Mouse (Mus musculus) embryonic facial prominence, embryonic 12.5 days (tissue): Measurements from ENCODE around the gene Ptma. TPM values are rescaled to one million over a fixed set of nuclear protein-coding genes. Genes with fewer than 3 reads are reported as not detected.

Experiments used
- ATAC-seq: fragments of 200-750 bp; cut with Nextera tagmentation; 2 replicates; pipeline ENCODE4 v1.8.0; 2017; ENCODE audit not compliant: insufficient number of reproducible peaks, insufficient read depth, low FRiP score, low TSS enrichment
- H3K27ac ChIP-seq: fragments of 300-500 bp; sonication (generic); 2 replicates; pipeline ENCODE4 v1.5.1; 2016; ENCODE audit warnings: mild to moderate bottlenecking
- H3K27me3 ChIP-seq: fragments of 300-500 bp; sonication (generic); 2 replicates; pipeline ENCODE4 v1.6.1; 2016; ENCODE audit warnings: mild to moderate bottlenecking, moderate library complexity
- H3K36me3 ChIP-seq: fragments of 300-500 bp; sonication (generic); 2 replicates; pipeline ENCODE4 v1.6.1; 2016; ENCODE audit warnings: mild to moderate bottlenecking
- H3K4me1 ChIP-seq: fragments of 300-500 bp; sonication (generic); 2 replicates; pipeline ENCODE4 v1.6.1; 2016
- H3K4me2 ChIP-seq: fragments of 300-500 bp; sonication (generic); replicated peaks from 2 replicates; pipeline ENCODE4 v1.6.1; 2016; ENCODE audit warnings: mild to moderate bottlenecking, moderate library complexity
- H3K4me3 ChIP-seq: fragments of 300-500 bp; sonication (generic); 2 replicates; pipeline ENCODE4 v1.5.1; 2016; ENCODE audit warnings: mild to moderate bottlenecking
- H3K9ac ChIP-seq: fragments of 300-500 bp; sonication (generic); 2 replicates; pipeline ENCODE4 v1.6.1; 2016; ENCODE audit warnings: mild to moderate bottlenecking, moderate library complexity
- H3K9me3 ChIP-seq: fragments of 300-500 bp; sonication (generic); 2 replicates; pipeline ENCODE4 v1.6.1; 2016; ENCODE audit warnings: mild to moderate bottlenecking, moderate library complexity
- WGBS: fragments of 180-500 bp; shearing (Covaris S2); methylation state at CpG from one replicate; pipeline ENCODE4 v1.1.7; 2016; 5-methylcytosine and 5-hydroxymethylcytosine counted together
- polyA plus RNA-seq: library from polyadenylated mRNA; unstranded; fragments of >200 nt; fragmentation: Nextera tagmentation; extraction: Ambion mirVana; gene quantifications from 2 replicates; pipeline ENCODE4 v1.2.1, GENCODE M21; 2016

Gene Ptma
- polyA plus RNA-seq, 1 experiment from 2014 or later, result 3,315 TPM

DNA sequence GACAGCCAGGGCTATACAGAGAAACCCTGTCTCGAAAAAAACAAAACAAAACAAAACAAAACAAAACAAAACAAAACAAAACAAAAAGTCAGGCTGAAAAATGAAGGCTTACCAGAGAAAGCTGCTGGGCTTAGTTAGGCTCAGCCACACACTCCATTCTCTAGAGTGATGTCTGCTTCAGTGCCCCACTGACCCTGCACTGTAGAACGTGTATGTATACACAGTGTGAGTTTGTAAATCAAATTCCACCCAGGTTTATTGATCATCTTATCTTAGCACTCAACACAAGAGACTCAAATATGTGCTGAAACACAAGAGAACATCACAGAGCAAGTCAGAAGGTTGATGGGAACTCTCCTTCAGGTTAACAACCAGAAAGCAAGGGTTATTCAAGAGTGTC is 41.9 kb downstream of the Ptma start:
- no peaks in the 10 kb centered on the region for H3K27me3 ChIP-seq
- no peak overlapping the region for H3K4me2 ChIP-seq
- no peak overlapping the region for H3K27ac ChIP-seq
- no peak for ATAC-seq
- no peak overlapping the region for H3K4me3 ChIP-seq
- H3K9ac ChIP-seq, result no peak overlapping the region
- WGBS, result 80% methylated on average over 2 of the region's 2 CpGs
- peaks cover 11% of the 10 kb centered on the region for H3K36me3 ChIP-seq
- H3K9me3 ChIP-seq, result no peaks in the 10 kb centered on the region
- H3K4me1 ChIP-seq, result no peaks in the 10 kb centered on the region

DNA sequence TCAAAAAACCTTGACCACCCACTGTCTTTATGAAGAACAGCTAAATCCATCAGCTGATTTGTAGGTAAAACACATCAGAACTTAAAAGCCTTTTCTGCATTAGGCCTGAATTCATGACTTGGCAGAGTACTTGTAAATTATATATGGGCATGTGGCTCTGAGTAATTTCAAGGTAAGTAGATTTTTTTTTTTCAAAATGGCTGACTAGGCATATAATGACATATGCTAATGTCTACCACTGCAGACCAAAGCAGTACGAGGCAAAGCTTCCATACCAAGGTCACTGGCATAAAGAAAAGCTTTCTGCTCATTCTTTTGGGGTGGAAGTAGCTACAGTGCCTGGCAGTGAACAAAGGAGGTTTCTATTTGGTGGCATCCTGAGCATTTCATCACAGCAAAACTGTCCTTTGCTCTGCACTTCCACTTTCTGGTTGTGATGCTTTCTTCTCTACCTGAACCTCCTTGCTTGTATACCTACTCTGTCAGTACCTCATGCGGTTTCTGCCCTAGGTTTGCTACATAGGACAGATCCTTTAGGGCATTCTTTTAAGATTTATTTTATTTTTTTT is 42.9 kb downstream of the Ptma start:
- no peak overlapping the region for H3K4me3 ChIP-seq
- no peak overlapping the region for H3K27ac ChIP-seq
- H3K9ac ChIP-seq, result no peak overlapping the region
- H3K27me3 ChIP-seq, result no peaks in the 10 kb centered on the region
- ATAC-seq, result no peak
- H3K9me3 ChIP-seq, result no peaks in the 10 kb centered on the region
- 91% methylated on average over 2 of the region's 2 CpGs for WGBS
- H3K4me2 ChIP-seq, result no peak overlapping the region
- no peaks in the 10 kb centered on the region for H3K4me1 ChIP-seq
- H3K36me3 ChIP-seq, result peaks cover 2% of the 10 kb centered on the region; the same call in 1 of the 2 replicates

DNA sequence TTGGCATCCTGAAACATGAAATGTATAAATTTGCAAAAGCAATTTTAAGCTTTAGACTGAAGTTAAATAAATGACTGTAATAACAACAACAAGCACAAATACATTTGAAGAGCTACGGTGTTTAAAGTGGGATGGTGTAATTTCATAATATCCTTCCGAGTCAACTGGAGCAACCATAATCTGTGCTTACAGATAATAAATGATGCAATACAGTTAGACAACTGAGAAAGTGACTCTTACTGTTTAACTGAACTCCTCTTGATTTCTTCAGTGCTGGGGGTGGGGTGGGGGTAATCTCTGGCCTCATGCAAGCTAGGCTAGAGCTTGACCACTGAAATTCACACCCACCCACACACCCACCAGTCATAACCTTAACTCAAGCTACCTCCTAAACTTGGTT is 44.9 kb downstream of the Ptma start:
- 99% methylated on average over 2 of the region's 2 CpGs for WGBS

DNA sequence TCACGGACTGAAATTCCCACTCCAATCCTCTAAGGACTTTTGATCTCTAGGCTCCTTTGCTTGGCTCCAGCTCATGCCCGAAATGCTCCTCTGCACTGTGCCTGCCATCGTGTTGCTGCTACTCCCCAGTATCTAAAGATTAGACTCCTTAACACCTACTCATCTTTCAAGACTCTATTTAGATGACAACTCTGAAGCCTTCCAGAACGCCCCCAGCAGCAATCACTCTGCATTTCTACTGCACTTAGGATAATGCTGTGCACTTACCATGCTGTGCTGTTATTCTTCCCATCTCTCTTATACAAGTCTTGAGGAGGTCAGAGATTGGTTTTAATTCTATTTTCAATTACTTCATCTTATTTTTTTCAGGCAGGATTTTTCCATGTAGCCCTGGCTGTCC is 45.4 kb downstream of the Ptma start:
- Histone ChIP-seq H3K9ac (no peak overlapping the region), H3K27ac (no peak overlapping the region), H3K27me3 (no peaks in the 10 kb centered on the region), H3K4me1 (no peaks in the 10 kb centered on the region), H3K36me3 (peaks cover 2% of the 10 kb centered on the region; the same call in 1 of the 2 replicates), H3K9me3 (no peaks in the 10 kb centered on the region), H3K4me2 (no peak overlapping the region), H3K4me3 (no peak overlapping the region)
- WGBS, result 81% methylated on average over 4 of the region's 4 CpGs
- ATAC-seq, result no peak

More for the DNA sequence above, 44.9 kb downstream of the Ptma start:
- Histone ChIP-seq H3K27me3 (no peaks in the 10 kb centered on the region), H3K36me3 (peaks cover 2% of the 10 kb centered on the region; the same call in 1 of the 2 replicates), H3K4me2 (no peak overlapping the region), H3K4me3 (no peak overlapping the region), H3K9ac (no peak overlapping the region), H3K27ac (no peak overlapping the region), H3K9me3 (no peaks in the 10 kb centered on the region), H3K4me1 (no peaks in the 10 kb centered on the region)
- no peak for ATAC-seq

Other genes starting within 250 kb of the Ptma start
- gene B3gnt7, start 223.9 kb upstream of the Ptma start, polyA plus RNA-seq, result 6.1 and 6.6 TPM in 2 replicates
- gene Ncl, start 167.3 kb upstream of the Ptma start, polyA plus RNA-seq, result 414 and 475 TPM in 2 replicates
- not detected in 2 replicates for gene Nmur1, start 100.5 kb upstream of the Ptma start, polyA plus RNA-seq
- not detected in 2 replicates for gene Tex44, start 100.4 kb upstream of the Ptma start, polyA plus RNA-seq
- gene Pde6d, start 55.9 kb downstream of the Ptma start, polyA plus RNA-seq, result 90.5 and 92.4 TPM in 2 replicates
- gene Cops7b, start 56.2 kb downstream of the Ptma start, polyA plus RNA-seq, result 56.1 and 57.7 TPM in 2 replicates
- gene Nppc, start 143.8 kb downstream of the Ptma start, polyA plus RNA-seq, result 1.6 and 2.1 TPM in 2 replicates
- 31.8 and 32.5 TPM in 2 replicates for gene Dis3l2, start 177.1 kb downstream of the Ptma start, polyA plus RNA-seq